Mouse (Mus musculus): Measurements from ENCODE around the gene Tbx20. TPM values are rescaled to one million over a fixed set of nuclear protein-coding genes. Genes with fewer than 3 reads are reported as not detected.
A peak's percentile ranks its signal among the peaks of the same experiment; 100 is the strongest.

Gene Tbx20
- polyA plus RNA-seq, 1 experiment from 2014 or later: 0.39 TPM

- peaks cover 100% of the 10 kb centered on the region for H3K27me3 ChIP-seq (ENCODE audit: low read depth, poor library complexity, severe bottlenecking)
- peaks cover 47% of the 10 kb centered on the region for H3K4me1 ChIP-seq
- DNase-seq (ENCODE audit: low spot score): peak; percentile 46
- no peak overlapping the region for H3K4me3 ChIP-seq
- no peaks in the 10 kb centered on the region for H3K36me3 ChIP-seq
- no peaks in the 10 kb centered on the region for H3K9me3 ChIP-seq (replicated peaks)
- WGBS: 0% methylated on average over 9 of the region's 9 CpGs
- H3K27ac ChIP-seq (replicated peaks): no peak overlapping the region
These were observed 2.4 kb upstream of the Tbx20 start for GRCm38 (mm10) chr9:24776487-24776886.

GRCm38 (mm10) chr9:24775567-24775966, 1.5 kb upstream of the Tbx20 start:
- H3K4me3 ChIP-seq: no peak overlapping the region
- H3K27ac ChIP-seq (replicated peaks): no peak overlapping the region
- no peaks in the 10 kb centered on the region for H3K9me3 ChIP-seq (replicated peaks)
- no peaks in the 10 kb centered on the region for H3K36me3 ChIP-seq
- H3K4me1 ChIP-seq: peaks cover 41% of the 10 kb centered on the region
- peaks cover 100% of the 10 kb centered on the region for H3K27me3 ChIP-seq (ENCODE audit: low read depth, poor library complexity, severe bottlenecking)
- no peak for DNase-seq (ENCODE audit: low spot score)
- WGBS: 0% methylated on average over 1 of the region's 1 CpGs

- no peaks in the 10 kb centered on the region for H3K36me3 ChIP-seq
- peaks cover 100% of the 10 kb centered on the region for H3K27me3 ChIP-seq (ENCODE audit: low read depth, poor library complexity, severe bottlenecking)
- WGBS: 1% methylated on average over 9 of the region's 9 CpGs
- H3K9me3 ChIP-seq (replicated peaks): no peaks in the 10 kb centered on the region
- peaks cover 43% of the 10 kb centered on the region for H3K4me1 ChIP-seq
- DNase-seq (ENCODE audit: low spot score): peak; percentile 23
- no peak overlapping the region for H3K4me3 ChIP-seq
- H3K27ac ChIP-seq (replicated peaks): no peak overlapping the region
These were observed 898 bp upstream of the Tbx20 start for GRCm38 (mm10) chr9:24775001-24775400.

DNA sequence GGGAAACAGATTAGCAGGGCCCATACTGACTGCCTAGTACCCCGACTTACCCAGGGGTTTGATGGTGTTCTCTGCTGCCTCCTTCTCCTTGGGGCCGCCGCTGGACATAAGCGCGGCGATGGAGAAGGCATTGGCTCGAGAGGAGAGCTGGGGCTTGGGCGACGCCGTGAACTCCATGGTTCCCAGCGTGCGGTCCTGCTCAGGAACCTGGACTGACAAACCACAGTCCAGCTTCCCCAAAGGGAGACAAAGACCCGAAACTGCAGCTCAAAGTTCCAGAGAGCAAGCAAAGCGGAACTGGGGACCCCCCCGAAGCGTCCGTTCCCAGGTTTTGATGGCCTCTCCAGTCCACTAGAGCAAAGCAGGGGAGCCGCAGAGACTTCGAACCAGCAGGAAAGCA, 434 bp downstream of the Tbx20 start:
- Histone ChIP-seq H3K4me1 (peaks cover 44% of the 10 kb centered on the region), H3K9me3 (replicated peaks) (no peaks in the 10 kb centered on the region), H3K36me3 (no peaks in the 10 kb centered on the region), H3K4me3 (peak overlapping the region; percentile 50), H3K27me3 (ENCODE audit: low read depth, poor library complexity, severe bottlenecking) (peaks cover 100% of the 10 kb centered on the region), H3K27ac (replicated peaks) (no peak overlapping the region)
- under 1% methylated on average over 19 of the region's 19 CpGs for WGBS
- DNase-seq (ENCODE audit: low spot score): no peak

GRCm38 (mm10) chr9:24773171-24773570, 932 bp downstream of the Tbx20 start:
- under 1% methylated on average over 9 of the region's 9 CpGs for WGBS
- no peak for DNase-seq (ENCODE audit: low spot score)
- no peaks in the 10 kb centered on the region for H3K9me3 ChIP-seq (replicated peaks)
- H3K27me3 ChIP-seq (ENCODE audit: low read depth, poor library complexity, severe bottlenecking): peaks cover 100% of the 10 kb centered on the region
- peaks cover 43% of the 10 kb centered on the region for H3K4me1 ChIP-seq
- no peaks in the 10 kb centered on the region for H3K36me3 ChIP-seq
- H3K27ac ChIP-seq (replicated peaks): no peak overlapping the region
- H3K4me3 ChIP-seq: peak overlapping the region; percentile 50

GRCm38 (mm10) chr9:24772431-24773120, 1.5 kb downstream of the Tbx20 start:
- Histone ChIP-seq H3K27me3 (ENCODE audit: low read depth, poor library complexity, severe bottlenecking) (peaks cover 100% of the 10 kb centered on the region), H3K4me1 (peaks cover 37% of the 10 kb centered on the region), H3K4me3 (no peak overlapping the region), H3K36me3 (no peaks in the 10 kb centered on the region), H3K9me3 (replicated peaks) (no peaks in the 10 kb centered on the region), H3K27ac (replicated peaks) (no peak overlapping the region)
- DNase-seq (ENCODE audit: low spot score): no peak
- WGBS: 6% methylated on average over 9 of the region's 9 CpGs

- Histone ChIP-seq H3K9me3 (replicated peaks) (no peaks in the 10 kb centered on the region), H3K36me3 (no peaks in the 10 kb centered on the region), H3K4me3 (no peak overlapping the region), H3K4me1 (peaks cover 30% of the 10 kb centered on the region), H3K27me3 (ENCODE audit: low read depth, poor library complexity, severe bottlenecking) (peaks cover 100% of the 10 kb centered on the region), H3K27ac (replicated peaks) (no peak overlapping the region)
- DNase-seq (ENCODE audit: low spot score): no peak
- WGBS: 11% methylated on average over 4 of the region's 4 CpGs
These were observed 2.4 kb downstream of the Tbx20 start for GRCm38 (mm10) chr9:24771713-24772112.

GRCm38 (mm10) chr9:24770941-24771405, 3.1 kb downstream of the Tbx20 start:
- no peak for DNase-seq (ENCODE audit: low spot score)
- peaks cover 100% of the 10 kb centered on the region for H3K27me3 ChIP-seq (ENCODE audit: low read depth, poor library complexity, severe bottlenecking)
- H3K4me1 ChIP-seq: peaks cover 25% of the 10 kb centered on the region
- no peaks in the 10 kb centered on the region for H3K9me3 ChIP-seq (replicated peaks)
- no peak overlapping the region for H3K4me3 ChIP-seq
- no peak overlapping the region for H3K27ac ChIP-seq (replicated peaks)
- 6% methylated on average over 8 of the region's 8 CpGs for WGBS
- no peaks in the 10 kb centered on the region for H3K36me3 ChIP-seq

GRCm38 (mm10) chr9:24770149-24770940, 3.8 kb downstream of the Tbx20 start:
- peak; percentile 55 for DNase-seq (ENCODE audit: low spot score)
- Histone ChIP-seq H3K4me3 (peak overlapping the region; percentile 34), H3K27ac (replicated peaks) (no peak overlapping the region), H3K9me3 (replicated peaks) (no peaks in the 10 kb centered on the region), H3K27me3 (ENCODE audit: low read depth, poor library complexity, severe bottlenecking) (peaks cover 100% of the 10 kb centered on the region), H3K4me1 (peaks cover 25% of the 10 kb centered on the region), H3K36me3 (no peaks in the 10 kb centered on the region)
- under 1% methylated on average over 41 of the region's 41 CpGs for WGBS

DNA sequence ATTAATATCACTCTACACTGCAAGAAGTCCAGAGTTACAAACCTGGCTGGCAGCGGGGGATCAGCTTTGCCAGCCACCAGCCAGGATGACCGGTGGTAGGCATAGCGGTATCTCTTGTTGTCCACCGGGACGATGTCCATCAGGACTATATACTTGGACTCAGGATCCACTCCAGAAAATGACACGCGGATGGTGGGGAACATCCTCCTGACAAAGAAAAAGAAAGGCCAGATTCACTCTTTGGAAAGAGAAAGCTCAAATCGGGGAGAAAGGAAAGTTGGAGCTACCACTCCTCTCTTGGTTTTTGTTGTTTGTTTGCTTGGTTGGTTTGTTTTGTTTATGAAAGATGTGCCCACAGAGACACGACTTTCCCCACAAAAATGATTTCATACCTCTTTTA, 4.5 kb downstream of the Tbx20 start:
- peak; percentile 29 for DNase-seq (ENCODE audit: low spot score)
- Histone ChIP-seq H3K4me3 (no peak overlapping the region), H3K36me3 (no peaks in the 10 kb centered on the region), H3K9me3 (replicated peaks) (no peaks in the 10 kb centered on the region), H3K4me1 (peaks cover 21% of the 10 kb centered on the region), H3K27ac (replicated peaks) (no peak overlapping the region), H3K27me3 (ENCODE audit: low read depth, poor library complexity, severe bottlenecking) (peaks cover 100% of the 10 kb centered on the region)
- WGBS: 5% methylated on average over 9 of the region's 9 CpGs

DNA sequence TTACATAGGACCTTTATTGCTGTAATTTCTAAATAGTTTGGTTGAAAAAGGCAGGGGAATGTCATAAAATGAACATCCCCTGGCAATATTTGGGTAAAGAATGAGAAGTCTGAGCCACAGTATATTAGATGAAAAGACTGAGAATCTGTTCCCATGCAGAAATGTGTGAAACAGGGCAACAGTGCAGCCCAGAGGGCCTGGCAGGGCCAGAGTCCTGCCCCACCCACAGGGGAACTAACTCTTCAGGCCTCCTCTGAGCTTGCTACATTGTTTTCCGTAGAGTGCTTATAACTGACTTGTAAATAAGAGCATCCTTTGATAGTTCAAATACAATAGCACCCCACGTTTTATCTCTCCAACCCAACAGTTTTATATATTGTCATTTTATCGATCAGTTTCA, 7.0 kb downstream of the Tbx20 start:
- no peaks in the 10 kb centered on the region for H3K36me3 ChIP-seq
- H3K4me1 ChIP-seq: peaks cover 9% of the 10 kb centered on the region
- no peaks in the 10 kb centered on the region for H3K9me3 ChIP-seq (replicated peaks)
- H3K27me3 ChIP-seq (ENCODE audit: low read depth, poor library complexity, severe bottlenecking): peaks cover 86% of the 10 kb centered on the region
- no peak overlapping the region for H3K4me3 ChIP-seq
- H3K27ac ChIP-seq (replicated peaks): no peak overlapping the region
- no peak for DNase-seq (ENCODE audit: low spot score)
- WGBS: 40% methylated on average over 3 of the region's 3 CpGs

DNA sequence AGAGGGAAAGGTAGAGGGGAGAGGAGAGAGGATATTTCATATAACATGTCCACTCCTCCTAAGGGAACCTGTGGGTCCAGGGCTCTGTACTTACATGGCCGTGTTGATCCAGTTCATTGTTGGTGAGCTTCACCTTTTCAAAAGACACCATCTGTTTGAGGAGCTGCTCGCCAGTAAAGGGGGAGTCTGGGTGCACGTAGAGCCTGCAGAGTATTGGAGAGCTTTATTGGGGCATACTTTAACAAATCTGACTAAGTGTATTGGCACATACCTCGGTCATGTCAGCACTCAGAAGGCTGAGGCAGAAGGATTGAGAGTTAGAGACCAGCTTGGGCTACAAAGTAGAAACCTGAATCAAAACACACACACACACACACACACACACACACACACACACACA, 8.5 kb downstream of the Tbx20 start:
- H3K4me3 ChIP-seq: no peak overlapping the region
- H3K9me3 ChIP-seq (replicated peaks): no peaks in the 10 kb centered on the region
- H3K27ac ChIP-seq (replicated peaks): no peak overlapping the region
- DNase-seq (ENCODE audit: low spot score): no peak
- WGBS: 59% methylated on average over 4 of the region's 4 CpGs
- peaks cover 71% of the 10 kb centered on the region for H3K27me3 ChIP-seq (ENCODE audit: low read depth, poor library complexity, severe bottlenecking)
- peaks cover 6% of the 10 kb centered on the region for H3K4me1 ChIP-seq
- H3K36me3 ChIP-seq: no peaks in the 10 kb centered on the region

- no peaks in the 10 kb centered on the region for H3K4me1 ChIP-seq
- no peak overlapping the region for H3K27ac ChIP-seq (replicated peaks)
- no peaks in the 10 kb centered on the region for H3K36me3 ChIP-seq
- WGBS: 25% methylated on average over 4 of the region's 4 CpGs
- no peak for DNase-seq (ENCODE audit: low spot score)
- H3K4me3 ChIP-seq: no peak overlapping the region
- peaks cover 20% of the 10 kb centered on the region for H3K27me3 ChIP-seq (ENCODE audit: low read depth, poor library complexity, severe bottlenecking)
- H3K9me3 ChIP-seq (replicated peaks): no peaks in the 10 kb centered on the region
These were observed 13.6 kb downstream of the Tbx20 start for GRCm38 (mm10) chr9:24760461-24760860.
